Mouse (Mus musculus) frontal cortex, postnatal 36 days (tissue): ENCODE measurements around the gene Kcna5.
A peak's percentile ranks its signal among the peaks of the same experiment; 100 is the strongest.

Experiments used
- DNase-seq, 2 experiments: peaks; one replicate each; pipeline ENCODE4 v3.0.0; 2022; ENCODE audit warnings: low spot score in 2 of 2

Kcna5 gene

GRCm38 (mm10) chr6:126536926-126537325, 1.7 kb upstream of the Kcna5 start:
- no peak for DNase-seq

- no peak for DNase-seq
Observed at GRCm38 (mm10) chr6:126535911-126536270, 679 bp upstream of the Kcna5 start.

- DNase-seq = no peak
Observed at GRCm38 (mm10) chr6:126534531-126535207, 543 bp downstream of the Kcna5 start.

GRCm38 (mm10) chr6:126531306-126531705, 3.9 kb downstream of the Kcna5 start:
- DNase-seq = no peak

GRCm38 (mm10) chr6:126530019-126530418, 5.2 kb downstream of the Kcna5 start:
- no peak for DNase-seq

GRCm38 (mm10) chr6:126514720-126515119, 20.5 kb downstream of the Kcna5 start:
- DNase-seq = peak; percentile 55 to 57

GRCm38 (mm10) chr6:126513714-126514248, 21.4 kb downstream of the Kcna5 start:
- DNase-seq = no peak

- DNase-seq = no peak
Observed at GRCm38 (mm10) chr6:126513154-126513553, 22.1 kb downstream of the Kcna5 start.

- DNase-seq = no peak
Observed at GRCm38 (mm10) chr6:126508671-126509070, 26.5 kb downstream of the Kcna5 start.

GRCm38 (mm10) chr6:126503920-126504319, 31.3 kb downstream of the Kcna5 start:
- no peak for DNase-seq

- DNase-seq = no peak
Observed at GRCm38 (mm10) chr6:126502691-126503301, 32.4 kb downstream of the Kcna5 start.

GRCm38 (mm10) chr6:126500985-126501384, 34.2 kb downstream of the Kcna5 start:
- DNase-seq = no peak

- peak; percentile 85 to 86 for DNase-seq
Observed at GRCm38 (mm10) chr6:126500088-126500487, 35.1 kb downstream of the Kcna5 start.

- peak; percentile 48 to 71 for DNase-seq
Observed at GRCm38 (mm10) chr6:126497878-126498277, 37.3 kb downstream of the Kcna5 start.

GRCm38 (mm10) chr6:126497173-126497839, 37.9 kb downstream of the Kcna5 start:
- DNase-seq = peak in 1 of 2 experiments; percentile 26

GRCm38 (mm10) chr6:126487136-126487535, 48.1 kb downstream of the Kcna5 start:
- no peak for DNase-seq

GRCm38 (mm10) chr6:126484887-126485286, 50.3 kb downstream of the Kcna5 start:
- no peak for DNase-seq

- DNase-seq = no peak
Observed at GRCm38 (mm10) chr6:126483264-126483867, 51.8 kb downstream of the Kcna5 start.
